Mouse (Mus musculus) embryonic facial prominence, embryonic 10.5 days (tissue): ENCODE results near the gene Slc6a13. TPM values are rescaled to one million over a fixed set of nuclear protein-coding genes. Genes with fewer than 3 reads are reported as not detected.
A peak's percentile ranks its signal among the peaks of the same experiment; 100 is the strongest.

ENCODE experiments used
- DNase-seq: peaks from one replicate; pipeline ENCODE4 v3.0.0-alpha.2; 2017; ENCODE audit warnings: low spot score
- H3K27ac ChIP-seq: fragments of 300-500 bp; sonication (generic); replicated peaks from 2 replicates; pipeline ENCODE4 v1.5.1; 2016; ENCODE audit warnings: mild to moderate bottlenecking
- H3K27me3 ChIP-seq: fragments of 300-500 bp; sonication (generic); replicated peaks from 2 replicates; pipeline ENCODE4 v1.6.1; 2016; ENCODE audit warnings: low read depth, mild to moderate bottlenecking; ENCODE audit not compliant: poor library complexity, severe bottlenecking
- H3K36me3 ChIP-seq: fragments of 300-500 bp; sonication (generic); replicated peaks from 2 replicates; pipeline ENCODE4 v1.6.1; 2016; ENCODE audit warnings: mild to moderate bottlenecking, moderate library complexity
- H3K4me1 ChIP-seq: fragments of 300-500 bp; sonication (generic); 2 replicates; pipeline ENCODE4 v1.6.1; 2016
- H3K4me3 ChIP-seq: fragments of 300-500 bp; sonication (generic); 2 replicates; pipeline ENCODE4 v1.5.1; 2016; ENCODE audit warnings: mild to moderate bottlenecking, moderate library complexity
- H3K9me3 ChIP-seq: fragments of 300-500 bp; sonication (generic); 2 replicates; pipeline ENCODE4 v1.6.1; 2016; ENCODE audit warnings: mild to moderate bottlenecking
- WGBS: fragments of 180-500 bp; shearing (Covaris S2); methylation state at CpG from one replicate; pipeline ENCODE4 v1.1.7; 2016; 5-methylcytosine and 5-hydroxymethylcytosine counted together
- polyA plus RNA-seq: library from polyadenylated mRNA; unstranded; fragments of >200 nt; fragmentation: Nextera tagmentation; extraction: Ambion mirVana; gene quantifications from 2 replicates; pipeline ENCODE4 v1.2.1, GENCODE M21; 2016

The Slc6a13 gene
- polyA plus RNA-seq, 1 experiment from 2014 or later = 1.3 TPM

- 0 out of 2 replicates have a peak overlapping the region, but pooled peaks have one; percentile 0 for H3K27ac ChIP-seq
- H3K27me3 ChIP-seq = 0 out of 2 replicates have a peak, but pooled peaks cover 10% of the 10 kb centered on the region
- H3K4me1 ChIP-seq = peaks cover 39% of the 10 kb centered on the region
- H3K4me3 ChIP-seq = peak overlapping the region; percentile 37
- no peak for DNase-seq
- H3K9me3 ChIP-seq = no peaks in the 10 kb centered on the region
- 51% methylated on average over 9 of the region's 9 CpGs for WGBS
- H3K36me3 ChIP-seq = no peaks in the 10 kb centered on the region
These were observed 477 bp downstream of the Slc6a13 start for GRCm38 (mm10) chr6:121300504-121300903.

- WGBS = 68% methylated on average over 10 of the region's 10 CpGs
These were observed 3.6 kb downstream of the Slc6a13 start for GRCm38 (mm10) chr6:121303466-121304220.

GRCm38 (mm10) chr6:121304630-121305029 is 4.6 kb downstream of the Slc6a13 start:
- Histone ChIP-seq H3K36me3 (no peaks in the 10 kb centered on the region), H3K27me3 (0 out of 2 replicates have a peak, but pooled peaks cover 10% of the 10 kb centered on the region), H3K9me3 (no peaks in the 10 kb centered on the region), H3K4me3 (no peak overlapping the region), H3K4me1 (peaks cover 25% of the 10 kb centered on the region), H3K27ac (no peak overlapping the region)
- DNase-seq = no peak
- 80% methylated on average over 9 of the region's 9 CpGs for WGBS

More at GRCm38 (mm10) chr6:121303466-121304220, 3.6 kb downstream of the Slc6a13 start:
- 0 out of 2 replicates have a peak, but pooled peaks cover 10% of the 10 kb centered on the region for H3K27me3 ChIP-seq
- no peak overlapping the region for H3K27ac ChIP-seq
- H3K4me3 ChIP-seq = no peak overlapping the region
- no peaks in the 10 kb centered on the region for H3K36me3 ChIP-seq
- no peak for DNase-seq
- H3K9me3 ChIP-seq = no peaks in the 10 kb centered on the region
- H3K4me1 ChIP-seq = peaks cover 31% of the 10 kb centered on the region

DNA sequence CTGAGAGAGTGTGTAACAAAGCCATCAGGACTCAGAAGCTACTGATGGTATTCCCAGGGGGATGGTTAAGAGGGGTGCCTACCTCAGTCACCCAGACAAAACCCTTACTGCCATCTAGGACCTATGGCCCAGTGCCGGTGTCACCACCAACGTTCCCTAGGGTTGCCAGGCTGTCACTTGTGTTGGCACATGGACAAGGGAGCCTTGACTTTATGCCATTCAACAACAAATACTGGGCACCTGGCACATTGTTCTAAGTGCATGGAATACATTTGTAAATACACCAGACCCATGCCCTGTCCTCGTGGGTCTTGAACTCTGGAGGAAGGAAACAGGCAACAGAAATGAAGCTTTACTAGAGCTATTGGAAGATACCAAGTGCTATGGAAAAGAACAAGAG is 5.5 kb downstream of the Slc6a13 start:
- Histone ChIP-seq H3K27me3 (0 out of 2 replicates have a peak, but pooled peaks cover 10% of the 10 kb centered on the region), H3K27ac (no peak overlapping the region), H3K4me3 (no peak overlapping the region), H3K9me3 (no peaks in the 10 kb centered on the region), H3K4me1 (peaks cover 16% of the 10 kb centered on the region), H3K36me3 (no peaks in the 10 kb centered on the region)
- DNase-seq = no peak
- 91% methylated on average over 3 of the region's 3 CpGs for WGBS

GRCm38 (mm10) chr6:121310984-121311383 is 11.0 kb downstream of the Slc6a13 start:
- H3K27me3 ChIP-seq = no peaks in the 10 kb centered on the region
- no peaks in the 10 kb centered on the region for H3K36me3 ChIP-seq
- H3K27ac ChIP-seq = no peak overlapping the region
- WGBS = 88% methylated on average over 6 of the region's 6 CpGs
- no peaks in the 10 kb centered on the region for H3K9me3 ChIP-seq
- no peak overlapping the region for H3K4me3 ChIP-seq
- H3K4me1 ChIP-seq = no peaks in the 10 kb centered on the region
- DNase-seq = no peak

- 70% methylated on average over 6 of the region's 6 CpGs for WGBS
- DNase-seq = no peak
- no peaks in the 10 kb centered on the region for H3K9me3 ChIP-seq
These were observed 19.1 kb downstream of the Slc6a13 start for GRCm38 (mm10) chr6:121319099-121319498.

DNA sequence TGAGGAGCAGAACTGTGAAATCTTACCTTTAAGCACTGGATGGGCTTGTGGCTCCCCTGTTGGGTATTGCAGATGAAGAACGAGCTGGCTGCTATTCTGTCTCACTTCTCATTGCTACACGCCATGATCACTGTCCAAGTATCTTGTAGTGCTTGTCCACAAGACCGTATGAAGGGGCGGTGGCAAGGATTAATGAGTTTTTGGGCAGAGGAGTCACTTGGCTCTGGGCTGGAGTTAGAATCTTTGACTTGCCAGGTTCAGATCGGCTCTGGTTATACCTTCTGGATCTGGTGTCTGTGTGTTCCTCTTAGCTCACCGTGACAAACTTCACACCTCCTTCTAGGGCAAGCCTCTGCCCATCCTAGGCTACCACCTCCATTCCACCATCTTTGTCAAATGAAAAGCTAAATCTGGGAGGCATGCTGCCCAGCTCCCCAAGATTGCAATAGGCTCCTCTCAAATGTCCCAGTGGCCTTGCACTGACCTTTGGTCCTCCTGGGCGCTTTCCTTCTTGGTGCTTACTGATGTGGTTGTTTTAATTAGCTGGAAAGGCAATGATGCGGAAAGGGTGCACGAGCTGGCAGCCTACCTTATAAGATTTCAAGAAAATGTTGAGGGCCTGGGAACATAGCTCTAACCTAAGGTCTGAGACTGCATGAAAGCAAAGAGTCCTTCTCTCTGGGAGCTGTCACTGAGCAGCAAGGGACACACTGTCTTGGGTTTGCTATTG is 22.5 kb downstream of the Slc6a13 start:
- no peak overlapping the region for H3K4me3 ChIP-seq
- no peaks in the 10 kb centered on the region for H3K9me3 ChIP-seq
- no peak for DNase-seq
- H3K36me3 ChIP-seq = no peaks in the 10 kb centered on the region
- peaks cover 20% of the 10 kb centered on the region for H3K4me1 ChIP-seq
- no peak overlapping the region for H3K27ac ChIP-seq
- no peaks in the 10 kb centered on the region for H3K27me3 ChIP-seq
- WGBS = 83% methylated on average over 9 of the region's 9 CpGs

More at GRCm38 (mm10) chr6:121319099-121319498, 19.1 kb downstream of the Slc6a13 start:
- Histone ChIP-seq H3K36me3 (no peaks in the 10 kb centered on the region), H3K27ac (no peak overlapping the region), H3K27me3 (no peaks in the 10 kb centered on the region), H3K4me1 (no peaks in the 10 kb centered on the region), H3K4me3 (no peak overlapping the region)

GRCm38 (mm10) chr6:121325298-121325697 is 25.3 kb downstream of the Slc6a13 start:
- H3K27ac ChIP-seq = no peak overlapping the region; the same call in 1 of the 2 replicates
- DNase-seq = no peak
- peaks cover 7% of the 10 kb centered on the region; the same call in 1 of the 2 replicates for H3K27me3 ChIP-seq
- no peak overlapping the region for H3K4me3 ChIP-seq
- H3K9me3 ChIP-seq = no peaks in the 10 kb centered on the region
- H3K4me1 ChIP-seq = peaks cover 32% of the 10 kb centered on the region
- no peaks in the 10 kb centered on the region for H3K36me3 ChIP-seq
- WGBS = 90% methylated on average over 3 of the region's 3 CpGs

DNA sequence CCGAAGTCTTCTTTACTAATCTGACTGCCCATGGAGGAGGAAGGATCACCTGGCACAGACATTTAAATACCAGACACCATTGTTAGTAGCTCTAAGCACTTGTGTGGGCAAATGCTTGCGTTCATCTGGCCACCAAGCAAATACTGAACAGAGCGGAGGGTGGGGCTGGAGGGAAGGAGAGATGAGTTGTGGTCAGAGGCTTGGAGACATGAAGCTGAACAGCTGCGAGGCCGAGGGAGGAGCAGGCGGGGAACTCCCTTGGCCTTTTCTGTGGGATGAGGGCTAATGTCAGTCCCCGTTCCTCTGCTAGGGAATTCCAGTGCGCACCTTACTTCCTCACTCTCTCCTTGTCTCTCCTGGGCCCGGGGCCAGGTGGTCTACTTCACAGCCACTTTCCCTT is 25.7 kb downstream of the Slc6a13 start:
- peaks cover 34% of the 10 kb centered on the region for H3K4me1 ChIP-seq
- no peak overlapping the region for H3K27ac ChIP-seq

DNA sequence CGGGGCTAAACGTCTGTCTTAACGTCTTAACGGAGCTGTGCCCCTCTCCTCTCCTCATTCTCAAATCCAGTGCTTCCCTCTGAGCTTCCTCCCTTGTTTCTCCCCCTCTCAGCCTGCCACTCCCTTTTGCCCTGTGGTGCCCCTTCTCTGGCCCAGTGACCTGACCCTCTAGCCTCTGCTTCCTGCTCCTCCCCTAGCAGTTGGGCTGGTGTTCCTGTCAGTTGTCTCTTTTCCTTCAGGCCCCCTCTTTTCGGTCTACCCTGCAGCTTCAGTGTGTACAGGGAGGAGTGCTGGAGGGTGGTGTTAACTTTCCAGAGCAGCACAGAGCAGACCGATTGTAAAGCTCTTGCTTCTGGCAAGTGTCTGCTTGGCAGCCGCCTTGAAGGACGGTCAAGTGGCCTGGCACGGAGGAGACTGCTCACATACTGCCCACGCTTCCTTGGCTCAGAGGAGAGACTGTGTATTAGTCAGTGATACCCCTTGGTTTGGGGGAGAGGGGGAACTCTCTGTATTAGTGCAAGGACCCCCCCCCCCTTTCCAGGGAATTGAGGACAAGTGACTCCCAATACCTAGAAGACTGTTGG is 26.6 kb downstream of the Slc6a13 start:
- peaks cover 34% of the 10 kb centered on the region for H3K4me1 ChIP-seq
- no peak overlapping the region; the same call in 1 of the 2 replicates for H3K27ac ChIP-seq
- H3K27me3 ChIP-seq = peaks cover 14% of the 10 kb centered on the region; the same call in 1 of the 2 replicates
- DNase-seq = no peak
- H3K9me3 ChIP-seq = no peaks in the 10 kb centered on the region
- WGBS = 36% methylated on average over 10 of the region's 10 CpGs
- H3K4me3 ChIP-seq = no peak overlapping the region
- H3K36me3 ChIP-seq = no peaks in the 10 kb centered on the region

More for the DNA sequence above, 25.7 kb downstream of the Slc6a13 start:
- no peaks in the 10 kb centered on the region for H3K36me3 ChIP-seq
- H3K27me3 ChIP-seq = peaks cover 7% of the 10 kb centered on the region; the same call in 1 of the 2 replicates
- WGBS = 73% methylated on average over 9 of the region's 9 CpGs
- DNase-seq = no peak
- no peaks in the 10 kb centered on the region for H3K9me3 ChIP-seq
- H3K4me3 ChIP-seq = no peak overlapping the region

DNA sequence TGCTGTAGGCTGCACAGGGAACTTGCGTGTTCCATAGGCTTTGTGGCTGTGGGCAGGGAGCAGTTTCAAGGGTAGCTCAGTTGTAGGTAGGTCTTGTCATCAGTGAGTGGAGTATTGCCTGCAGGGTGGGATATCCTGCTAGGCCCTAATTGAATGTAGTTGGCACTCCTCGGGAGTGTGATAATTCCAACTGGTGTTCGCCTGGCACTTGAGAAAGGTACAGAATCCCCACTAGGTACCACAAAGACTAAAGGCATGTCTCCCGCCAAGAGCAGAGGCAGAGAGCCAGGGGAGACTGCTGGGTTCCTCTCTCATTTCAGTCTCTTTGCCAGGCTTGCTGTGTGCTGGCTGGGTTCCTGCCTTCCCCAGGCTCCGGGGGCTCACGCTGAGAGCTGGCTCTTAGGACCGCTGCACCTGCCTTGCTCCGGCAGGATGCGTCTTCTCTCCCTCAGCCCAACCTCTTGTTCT is 28.4 kb downstream of the Slc6a13 start:
- no peak overlapping the region for H3K4me3 ChIP-seq
- no peaks in the 10 kb centered on the region for H3K9me3 ChIP-seq
- 61% methylated on average over 9 of the region's 9 CpGs for WGBS
- peaks cover 14% of the 10 kb centered on the region; the same call in 1 of the 2 replicates for H3K27me3 ChIP-seq
- H3K4me1 ChIP-seq = peaks cover 34% of the 10 kb centered on the region
- no peak for DNase-seq
- H3K36me3 ChIP-seq = no peaks in the 10 kb centered on the region
- no peak overlapping the region for H3K27ac ChIP-seq

DNA sequence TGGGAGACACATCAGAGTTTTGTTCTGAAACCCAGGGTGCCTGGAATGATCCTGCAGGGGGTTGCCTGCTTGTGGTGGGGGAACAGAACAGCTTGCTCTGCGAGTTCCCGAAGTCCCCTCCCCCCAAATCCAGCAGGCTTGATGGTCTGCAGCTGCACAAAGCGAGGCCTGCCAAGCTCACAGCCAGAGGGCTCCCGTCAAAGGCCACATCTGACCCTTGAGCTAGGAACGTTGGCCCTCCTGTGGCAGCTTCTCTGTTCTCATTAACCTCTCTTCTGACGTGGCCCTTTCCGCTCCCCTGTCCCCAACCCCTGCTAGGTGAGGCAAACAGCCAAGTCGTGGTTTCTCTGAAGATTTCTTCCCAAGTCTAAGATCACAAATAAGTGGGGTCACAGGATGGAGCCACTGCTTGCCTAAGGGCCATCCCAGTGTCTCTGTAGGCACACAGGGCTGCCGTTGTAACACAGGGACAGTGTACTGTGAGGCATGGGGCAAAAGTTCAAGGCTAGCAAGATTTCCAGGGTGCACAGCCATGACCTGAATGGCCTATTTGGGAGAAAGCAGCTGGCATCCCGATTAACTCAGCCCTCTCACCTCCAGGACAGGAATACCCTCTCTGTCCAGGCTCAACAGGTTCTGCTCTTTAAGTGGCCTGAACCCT is 30.0 kb downstream of the Slc6a13 start:
- WGBS = 5% methylated on average over 10 of the region's 10 CpGs

More for the DNA sequence above, 30.0 kb downstream of the Slc6a13 start:
- peaks cover 14% of the 10 kb centered on the region; the same call in 1 of the 2 replicates for H3K27me3 ChIP-seq
- no peak overlapping the region for H3K4me3 ChIP-seq
- H3K4me1 ChIP-seq = peaks cover 34% of the 10 kb centered on the region
- H3K27ac ChIP-seq = peak overlapping the region; percentile 78
- peak; percentile 71 for DNase-seq
- H3K36me3 ChIP-seq = no peaks in the 10 kb centered on the region
- H3K9me3 ChIP-seq = no peaks in the 10 kb centered on the region
